Mouse (Mus musculus) left cerebral cortex, adult 18-20 months (tissue): ENCODE data around the gene Cnksr3. TPM values are rescaled to one million over a fixed set of nuclear protein-coding genes. Genes with fewer than 3 reads are reported as not detected.
A peak's percentile ranks its signal among the peaks of the same experiment; 100 is the strongest.

Experiments
- DNase-seq, 2 experiments: peaks; one replicate each; pipeline ENCODE4 v3.0.0; 2021 to 2022; ENCODE audit warnings: low spot score in 2 of 2, mixed read lengths in 1 of 2
- total RNA-seq, 2 experiments: library from RNA; stranded (reverse); gene quantifications; 2 replicates each; pipeline ENCODE4 v1.2.3; 2021

Cnksr3 gene
- total RNA-seq, 2 experiments from 2014 or later: 3.6 to 3.8 TPM

DNA sequence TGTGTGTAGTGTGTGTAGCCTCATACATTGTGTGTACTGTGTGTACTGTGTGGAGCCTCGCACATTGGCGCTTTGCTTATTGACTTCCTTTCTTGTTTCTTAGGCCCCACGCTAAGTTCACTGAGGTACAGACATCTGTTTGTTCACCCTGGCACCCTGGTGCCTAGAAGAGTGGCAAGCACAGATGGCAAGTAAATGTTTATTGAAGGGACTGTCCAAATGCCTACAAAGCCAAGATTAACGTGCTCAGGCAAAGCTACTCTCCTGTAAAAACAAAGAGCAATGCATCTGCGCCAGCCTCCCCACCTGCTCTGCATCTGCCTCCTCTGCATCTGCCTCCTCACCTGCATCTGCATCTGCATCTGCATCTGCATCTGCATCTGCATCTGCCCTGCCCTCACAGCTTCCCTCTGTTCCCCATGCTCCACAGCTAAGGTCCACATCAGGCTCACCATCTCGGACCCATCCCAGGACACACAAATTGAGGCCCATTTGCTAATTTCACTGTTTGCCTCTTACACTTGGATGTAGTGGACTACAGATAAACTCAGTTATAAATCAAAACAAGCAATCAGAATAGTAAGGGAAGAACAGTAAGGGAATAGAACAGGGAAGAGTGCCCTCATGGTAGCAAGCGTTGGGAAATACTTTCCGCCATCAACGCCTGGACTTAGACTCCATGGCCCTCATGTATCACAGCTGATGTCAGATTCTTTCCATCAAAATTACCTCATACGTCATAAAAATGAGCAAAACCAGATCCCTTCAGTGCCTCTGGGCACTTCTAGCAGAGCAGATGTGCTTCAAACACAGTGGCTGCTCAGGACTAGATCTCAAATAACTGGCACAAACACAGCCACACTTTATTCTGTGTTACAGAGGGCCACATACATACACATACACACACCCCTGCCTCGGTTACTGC, 62.1 kb downstream of the Cnksr3 start:
- DNase-seq: no peak

DNA sequence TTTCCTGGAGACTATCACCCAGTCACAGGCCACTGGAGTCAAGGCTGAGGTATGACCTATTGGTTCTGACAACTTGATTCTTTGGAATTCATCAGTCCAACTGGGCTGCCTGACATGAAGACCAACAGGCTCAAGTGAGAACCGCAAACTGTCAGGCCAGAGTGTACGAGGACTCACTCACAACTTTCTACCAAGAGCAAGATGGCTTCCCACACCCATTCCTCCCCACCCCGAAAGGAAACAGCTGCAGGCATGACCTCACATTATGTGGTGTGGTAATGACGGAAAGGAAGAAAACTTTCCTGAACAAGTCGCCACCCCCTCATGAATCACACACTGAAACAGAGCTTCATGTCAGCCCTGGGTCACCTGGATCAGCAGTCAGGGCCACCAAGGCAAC, 66.4 kb downstream of the Cnksr3 start:
- no peak for DNase-seq

DNA sequence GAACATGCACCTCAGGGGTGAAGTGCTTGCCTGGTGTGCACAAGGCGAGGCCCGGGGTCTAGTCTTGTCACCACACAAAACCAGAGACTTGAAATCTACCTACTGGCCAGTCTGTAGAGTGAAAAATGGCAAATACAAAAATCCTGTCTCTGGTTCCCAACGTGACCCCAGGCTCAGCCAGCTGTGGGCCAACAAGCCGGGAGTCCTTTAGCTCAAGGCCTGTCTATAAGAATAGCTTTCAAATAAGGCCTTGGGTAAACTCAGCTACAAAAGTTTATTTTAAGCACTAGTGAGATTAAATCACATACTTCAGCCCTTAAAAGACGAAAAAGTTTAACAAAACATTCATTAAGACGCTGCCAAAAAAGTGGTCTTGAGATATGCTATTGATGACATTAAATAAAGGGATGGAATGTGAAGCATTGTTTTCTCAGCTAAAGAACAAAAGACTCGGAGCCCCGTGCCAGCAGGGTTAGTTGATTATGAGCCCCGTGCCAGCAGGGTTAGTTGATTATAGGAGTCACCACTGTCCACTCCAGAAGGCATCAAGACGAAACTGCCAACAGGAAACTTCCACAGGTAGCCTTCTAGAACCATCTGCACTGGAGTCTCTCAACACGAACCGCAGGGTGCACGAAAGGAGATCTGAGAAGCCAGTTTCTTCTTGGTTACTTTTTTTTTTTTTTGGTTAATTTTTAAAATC, 67.8 kb downstream of the Cnksr3 start:
- DNase-seq: no peak

DNA sequence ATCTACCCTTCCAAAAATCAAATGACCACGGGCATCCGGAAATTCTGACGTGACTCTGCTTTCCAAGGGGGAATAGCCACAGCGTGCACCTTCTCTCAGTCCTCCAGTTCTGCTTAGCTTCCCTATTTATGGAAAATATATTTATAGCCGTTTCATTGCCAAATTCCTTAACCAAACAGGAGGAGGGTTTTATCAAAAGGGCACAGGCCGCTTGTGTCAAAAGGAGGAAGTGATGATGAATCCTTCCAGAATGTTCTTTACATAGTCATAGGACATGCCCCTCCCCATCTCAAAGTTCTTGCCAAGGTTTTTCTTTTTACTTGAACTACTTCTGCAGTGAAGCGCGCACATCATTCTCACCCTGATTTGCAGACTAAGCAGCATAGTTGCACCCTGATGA, 69.8 kb downstream of the Cnksr3 start:
- DNase-seq: no peak

DNA sequence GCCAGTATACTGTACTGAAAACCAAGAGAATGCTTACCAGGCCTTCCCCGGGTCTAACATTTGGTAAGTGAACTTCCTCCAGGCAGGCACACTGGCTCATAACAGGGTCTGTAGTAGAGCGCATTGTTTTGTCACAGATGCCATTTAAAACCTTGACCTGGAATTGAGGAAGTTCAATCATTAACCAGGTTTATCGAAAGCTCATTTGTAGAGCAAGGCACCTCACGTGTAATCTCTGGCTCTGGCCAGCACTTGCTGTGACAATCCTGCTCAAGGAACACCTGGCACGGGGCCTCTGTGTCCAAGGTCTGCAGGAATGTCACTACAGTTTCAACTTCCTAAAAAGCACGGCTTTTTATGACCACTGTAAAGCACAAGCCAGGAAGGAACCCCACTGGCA, 71.8 kb downstream of the Cnksr3 start:
- DNase-seq: no peak

DNA sequence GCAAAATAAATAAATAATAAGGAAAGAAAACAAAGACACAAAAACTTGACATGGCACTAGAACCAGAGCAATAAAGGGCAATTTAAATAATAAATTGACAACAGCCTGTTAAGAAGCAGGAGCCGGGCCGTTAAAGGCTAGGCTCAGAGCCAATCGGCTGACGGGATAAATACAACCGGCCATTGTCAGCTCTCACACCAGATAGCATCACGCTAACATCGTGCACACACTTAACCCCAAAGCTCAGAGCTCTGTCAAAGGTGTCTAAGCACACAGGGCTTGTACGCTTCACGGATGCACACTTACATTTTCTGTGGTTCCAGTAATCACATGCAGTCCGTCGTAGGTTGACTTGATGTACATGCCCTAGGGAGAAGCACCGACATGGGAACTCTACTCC, 74.0 kb downstream of the Cnksr3 start:
- no peak for DNase-seq

DNA sequence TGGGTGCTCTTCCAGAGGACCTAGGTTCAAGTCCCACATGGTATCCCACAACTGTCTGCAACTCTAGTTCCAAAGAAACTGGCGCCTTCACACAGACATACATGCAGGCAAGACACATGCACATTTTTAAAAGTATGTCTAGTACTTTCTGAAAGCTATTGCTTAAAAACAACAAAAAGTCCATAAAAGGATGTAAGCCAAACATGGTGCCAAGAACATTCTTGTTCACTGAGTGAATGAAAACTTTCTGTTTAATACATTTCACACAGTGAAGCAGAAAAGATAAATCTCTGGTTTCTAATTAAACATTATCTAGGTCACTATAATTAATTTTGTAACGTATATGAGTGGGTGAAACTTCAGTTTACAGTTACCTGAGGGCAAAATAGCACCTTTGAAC, 76.3 kb downstream of the Cnksr3 start:
- DNase-seq: no peak

DNA sequence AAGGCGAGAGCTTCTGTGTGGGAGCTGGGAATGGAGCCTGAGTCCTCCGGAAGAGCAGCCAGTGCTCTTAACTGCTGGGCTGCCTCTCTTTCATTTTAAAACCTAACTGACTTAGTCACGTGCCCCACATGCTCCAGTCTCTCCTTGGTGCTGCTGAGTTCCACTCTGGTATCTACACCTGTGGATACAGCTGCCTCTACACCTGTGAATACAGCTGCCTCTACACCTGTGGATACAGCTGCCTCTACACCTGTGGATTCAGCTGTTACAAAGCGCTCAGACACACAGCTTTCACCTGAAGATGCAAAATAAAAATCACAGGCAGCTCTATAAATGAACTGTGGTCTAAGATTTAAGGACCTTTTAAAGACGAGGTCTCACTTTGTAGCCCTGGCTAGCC, 79.0 kb downstream of the Cnksr3 start:
- no peak for DNase-seq

DNA sequence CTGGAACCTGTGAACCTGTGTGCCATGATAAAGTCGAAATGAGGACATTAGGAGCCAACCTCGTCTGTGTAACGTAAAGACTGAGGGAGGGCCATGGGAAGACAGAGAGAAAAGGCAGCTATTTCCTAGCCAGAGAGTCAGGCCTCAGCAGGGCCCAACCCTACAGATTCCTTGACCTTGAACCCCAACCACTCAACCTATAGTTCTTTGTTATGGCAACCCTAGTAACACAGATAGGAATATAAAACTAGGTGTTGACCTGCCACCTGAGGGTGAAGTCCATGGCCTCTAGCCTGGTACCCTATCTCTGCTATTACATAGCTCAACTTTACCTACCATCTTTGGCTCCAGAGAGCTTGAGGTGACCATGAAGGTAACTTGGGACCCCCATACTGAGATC, 80.6 kb downstream of the Cnksr3 start:
- DNase-seq: no peak

DNA sequence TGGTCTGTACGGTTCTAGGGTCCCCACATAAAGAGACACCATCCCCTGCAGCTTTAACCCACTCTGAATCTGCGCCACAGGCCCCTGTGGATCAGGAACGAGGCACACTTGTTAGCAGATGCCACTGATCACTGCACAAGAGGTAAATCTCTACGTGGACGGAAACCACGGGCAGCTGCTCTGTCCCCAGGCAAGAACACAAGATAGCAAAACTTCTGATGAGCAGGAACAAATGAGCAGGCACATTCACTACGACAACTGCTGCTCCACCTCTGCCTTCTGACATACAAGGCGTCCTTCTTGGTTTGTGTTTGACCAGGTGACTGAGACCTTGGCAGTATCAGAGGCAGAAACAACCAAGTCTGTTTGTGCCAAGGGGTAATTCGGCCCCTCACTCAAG, 84.2 kb downstream of the Cnksr3 start:
- no peak for DNase-seq

DNA sequence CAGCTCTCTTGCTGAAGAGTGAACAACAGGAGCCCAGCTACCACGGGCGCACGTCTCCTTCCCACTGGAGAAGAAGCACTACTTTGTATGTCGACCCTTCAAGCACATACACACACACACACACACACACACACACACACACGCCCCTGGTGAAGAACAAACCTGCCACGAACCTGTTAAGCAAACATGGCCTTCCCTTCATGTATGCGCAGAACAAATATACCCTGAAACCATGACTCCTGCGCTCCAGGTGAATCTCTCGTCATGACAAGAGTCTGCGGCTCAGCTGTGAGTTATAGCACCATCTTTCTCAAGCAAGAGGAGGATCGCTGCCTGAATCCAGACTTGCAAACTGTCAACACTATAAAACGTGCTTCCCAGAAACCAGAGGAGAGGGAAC, 85.2 kb downstream of the Cnksr3 start:
- DNase-seq: no peak

DNA sequence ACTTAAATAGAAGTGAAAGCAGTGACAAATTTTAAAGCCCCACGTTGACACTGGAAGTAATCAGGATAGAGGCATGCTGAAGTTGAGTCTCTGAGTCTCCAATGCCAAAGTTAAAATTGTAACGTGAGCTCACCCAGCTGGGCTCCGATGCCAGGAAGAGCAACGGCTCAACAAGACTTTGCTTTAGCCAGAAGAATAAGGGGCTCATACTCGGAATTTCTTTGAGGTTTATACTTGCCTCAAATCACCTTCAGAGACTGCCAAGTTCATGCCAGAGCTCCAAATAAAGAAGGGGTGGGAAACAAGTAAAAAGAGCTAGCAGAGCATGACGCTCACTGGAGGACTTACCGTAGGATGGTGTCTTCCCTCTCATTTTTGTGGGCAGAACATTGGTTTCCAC, 85.8 kb downstream of the Cnksr3 start:
- no peak for DNase-seq

DNA sequence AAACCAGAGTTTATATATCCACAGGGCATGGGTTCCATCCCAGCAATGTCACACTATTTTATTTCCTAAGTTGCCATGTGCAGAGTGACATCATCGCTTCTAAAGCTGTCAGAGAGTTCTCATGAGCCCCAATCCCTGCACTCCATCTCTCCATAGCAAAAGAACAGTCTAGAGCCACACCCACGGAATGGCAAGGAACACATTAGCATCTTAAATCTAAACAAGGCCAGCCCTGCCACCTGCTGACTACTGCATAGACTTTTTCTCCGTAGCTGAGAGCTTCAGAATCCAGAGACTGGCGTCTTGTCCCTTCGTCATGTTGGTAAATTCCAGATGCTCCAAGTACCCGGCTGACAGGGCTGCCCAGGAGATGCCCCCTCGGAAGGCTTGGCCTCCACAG, 87.0 kb downstream of the Cnksr3 start:
- peak; percentile 36 to 63 for DNase-seq

DNA sequence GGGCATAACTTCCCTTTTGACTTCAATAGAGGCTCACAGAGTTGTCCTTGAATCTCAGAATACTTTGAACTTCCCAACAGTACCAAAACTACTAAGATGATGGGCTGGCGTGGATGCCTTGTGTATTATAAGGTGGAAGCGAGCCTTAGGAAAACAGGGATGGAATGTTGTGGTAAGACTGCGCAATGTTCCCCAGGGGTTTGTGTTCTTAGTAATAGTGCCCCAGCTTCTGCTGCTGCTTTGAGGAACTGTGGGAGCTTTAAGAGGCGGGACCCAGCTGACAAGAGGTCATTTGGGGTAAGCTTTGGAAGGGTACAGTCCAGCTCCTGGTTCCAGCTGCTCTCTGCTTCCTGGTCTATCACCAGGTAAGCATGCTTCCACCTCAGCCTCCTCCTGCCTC, 89.7 kb downstream of the Cnksr3 start:
- no peak for DNase-seq

DNA sequence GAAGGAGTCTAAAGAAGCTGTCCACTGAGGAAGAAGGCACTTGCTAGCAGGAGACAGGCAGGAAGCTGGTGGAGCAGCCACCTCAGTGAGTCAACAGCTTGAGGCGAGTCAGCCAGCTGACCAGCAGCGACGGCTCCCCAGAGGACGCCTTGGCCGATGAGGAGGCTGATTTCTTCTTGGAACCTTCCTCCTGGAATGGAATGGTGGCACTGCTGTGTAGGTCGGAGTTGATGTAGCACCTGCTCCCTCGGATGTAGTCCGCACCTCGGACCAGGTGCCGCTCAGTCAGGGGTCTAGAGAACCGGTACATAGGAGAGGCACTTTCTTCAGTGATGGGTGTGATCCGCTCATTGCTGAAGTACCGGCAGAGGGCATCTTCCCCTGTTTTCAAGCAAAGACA, 91.8 kb downstream of the Cnksr3 start:
- DNase-seq: no peak

DNA sequence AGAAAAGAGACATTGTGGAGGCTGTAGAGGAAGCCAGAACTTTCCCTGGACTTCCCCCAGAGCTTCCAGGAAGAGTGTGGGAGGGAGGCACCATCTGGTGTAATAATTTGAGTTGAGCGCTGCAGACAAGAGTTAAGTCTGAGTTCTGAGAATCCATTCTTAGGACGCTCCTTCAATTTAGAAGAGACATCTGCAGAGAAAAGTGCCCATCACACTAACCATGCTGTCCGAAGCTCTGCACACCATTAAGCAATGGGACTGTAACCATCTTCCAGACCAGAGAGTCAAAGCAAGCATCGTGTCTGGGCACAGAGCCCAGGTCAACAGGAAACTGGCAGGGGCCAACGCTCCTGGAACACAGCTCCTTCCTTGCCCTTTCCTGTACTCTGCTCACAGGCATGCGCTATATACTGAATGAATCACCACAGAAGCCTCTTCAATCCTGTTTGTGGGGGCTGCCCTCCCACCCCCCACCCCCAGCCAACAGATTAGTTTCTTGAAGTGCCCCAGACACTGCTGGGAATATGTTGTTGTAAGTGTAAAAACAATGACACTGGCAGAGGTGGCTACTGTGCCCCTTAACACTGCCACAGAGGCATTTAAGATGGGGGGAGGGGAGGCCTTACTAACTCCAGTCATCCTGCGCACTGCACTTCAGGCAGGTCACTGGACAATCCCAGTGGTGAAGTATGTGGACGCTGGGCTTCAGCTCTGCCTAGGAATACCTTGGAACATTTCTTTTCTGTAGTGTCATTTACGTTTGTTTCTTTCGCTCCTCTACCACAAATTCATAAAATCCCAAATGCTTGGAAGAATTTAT, 93.6 kb downstream of the Cnksr3 start:
- peak; percentile 22 to 61 for DNase-seq

DNA sequence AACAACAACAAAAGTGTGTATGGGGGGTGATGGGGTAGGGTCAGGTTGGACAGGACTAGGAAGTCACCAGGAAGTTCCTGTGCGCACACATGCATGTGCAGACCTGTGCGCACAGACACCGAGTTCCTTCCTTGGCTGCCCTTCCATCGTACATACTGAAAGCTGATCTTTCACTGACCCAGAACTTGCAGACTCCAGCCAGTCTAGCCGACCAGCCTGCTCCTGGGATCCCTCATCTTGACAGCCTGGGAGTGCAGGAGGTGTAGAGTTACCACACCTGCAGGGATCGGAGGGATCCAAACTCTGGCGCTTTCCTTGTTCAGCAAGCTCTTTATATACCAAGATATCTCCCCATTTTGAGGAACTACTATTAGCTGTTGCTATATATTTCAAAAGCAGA, 94.3 kb downstream of the Cnksr3 start:
- no peak for DNase-seq

DNA sequence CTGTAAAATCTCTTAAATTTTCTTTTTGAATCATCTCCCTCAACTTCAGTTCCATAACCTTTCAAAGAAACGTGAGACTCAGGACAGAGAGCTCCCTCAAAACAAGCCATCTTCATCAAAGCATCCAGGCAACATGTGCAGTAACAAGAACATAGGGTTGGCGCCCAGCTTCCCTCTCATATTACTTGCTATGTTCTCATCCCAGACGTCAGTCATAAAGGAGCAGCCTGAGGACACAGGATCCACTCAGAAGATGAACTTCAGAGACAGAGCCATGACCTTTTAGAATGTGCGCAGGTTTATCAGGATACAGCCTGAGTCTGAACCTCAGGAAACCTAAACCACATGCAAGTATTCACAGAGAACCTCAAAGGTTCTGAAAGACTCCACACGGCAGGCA, 97.2 kb downstream of the Cnksr3 start:
- DNase-seq: no peak

DNA sequence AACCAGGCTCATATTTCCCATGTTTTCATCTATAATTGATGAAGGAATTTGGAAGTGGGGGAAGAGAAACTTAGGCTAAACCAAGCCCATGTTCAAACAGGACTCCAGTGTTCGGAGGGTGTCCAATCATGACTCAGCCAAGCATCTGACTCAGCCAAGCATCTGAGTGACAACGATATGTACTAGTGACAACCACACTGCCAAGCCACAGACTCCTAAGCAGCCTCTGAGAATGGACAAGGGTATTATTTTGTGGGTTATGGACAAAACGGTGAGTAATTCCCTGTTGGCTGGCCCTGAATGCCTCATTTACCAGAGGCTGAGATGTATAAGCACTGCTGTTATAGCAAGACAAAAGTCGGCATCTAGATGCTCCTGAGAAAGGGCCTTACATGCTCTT, 98.3 kb downstream of the Cnksr3 start:
- DNase-seq: no peak

DNA sequence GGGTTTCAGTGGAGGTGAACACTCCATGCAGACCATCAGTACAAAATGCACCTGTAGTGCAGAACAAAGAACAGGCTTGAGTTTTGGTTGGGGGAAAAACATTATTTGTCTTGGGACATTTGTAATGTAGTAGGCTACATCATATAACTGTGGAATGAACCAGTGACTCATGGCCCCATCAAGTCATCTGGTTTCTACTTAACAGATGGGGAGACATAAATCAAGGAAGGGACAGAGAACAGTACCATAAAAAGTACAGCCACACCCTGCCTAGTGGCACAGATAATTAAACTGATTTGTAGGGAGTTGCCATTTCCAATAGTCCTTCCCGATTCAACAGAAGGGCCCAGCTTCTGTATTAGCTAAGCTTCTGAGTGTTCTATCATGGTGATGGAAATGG, 98.9 kb downstream of the Cnksr3 start:
- no peak for DNase-seq

DNA sequence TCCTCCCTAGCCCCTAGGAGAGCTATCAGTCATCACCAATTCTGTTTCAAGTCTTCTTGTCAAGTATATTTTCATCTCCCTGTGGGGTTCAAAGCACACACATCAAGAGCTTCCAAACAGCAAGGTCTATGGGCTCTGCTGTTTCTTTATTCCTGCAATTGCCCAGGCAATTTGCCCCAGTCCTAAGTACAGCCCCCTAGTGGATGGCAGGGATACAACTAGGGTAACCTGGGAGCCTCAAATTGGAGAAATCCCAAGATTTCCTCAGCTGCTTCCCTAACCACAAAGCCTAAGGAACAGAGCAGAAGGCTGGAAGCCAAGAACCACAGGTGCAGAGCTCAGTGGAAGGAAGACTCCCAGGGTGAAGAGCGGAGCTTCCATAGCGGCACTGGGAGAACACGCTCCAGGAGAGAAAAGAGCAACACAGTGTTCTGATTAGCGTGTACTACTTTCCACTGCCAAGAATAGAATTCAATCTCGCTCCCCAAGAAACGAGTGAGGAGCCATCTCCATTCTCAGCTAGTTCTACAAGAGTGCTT, 100.5 kb downstream of the Cnksr3 start:
- peak; percentile 20 to 31 for DNase-seq

DNA sequence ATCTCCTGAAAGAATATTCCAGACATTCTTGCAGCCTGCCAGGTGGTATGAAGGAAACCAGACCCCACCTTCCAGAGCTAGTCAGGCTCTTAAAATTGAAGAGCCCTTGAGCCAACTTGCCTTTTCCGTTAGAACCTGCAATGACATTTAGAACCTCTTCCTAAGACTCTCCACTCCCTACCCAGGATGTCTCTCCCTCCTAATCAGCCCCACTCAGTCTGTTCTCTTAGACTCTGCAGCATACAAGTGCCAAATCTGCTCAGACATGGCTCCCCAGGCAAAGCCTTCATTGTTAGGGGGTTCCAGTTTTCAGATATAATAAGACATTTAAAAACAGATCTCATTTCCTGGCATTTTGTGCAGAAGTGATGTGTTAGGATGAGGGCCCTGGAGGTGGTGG, 108.2 kb downstream of the Cnksr3 start:
- DNase-seq: no peak
